Mouse (Mus musculus) large intestine, adult 2 months (tissue): ENCODE results near the gene Gins1. TPM values are rescaled to one million over a fixed set of nuclear protein-coding genes. Genes with fewer than 3 reads are reported as not detected.
A peak's percentile ranks its signal among the peaks of the same experiment; 100 is the strongest.

Experiments used
- DNase-seq: peaks from one replicate; pipeline ENCODE4 v3.0.0-alpha.2; 2012; ENCODE audit warnings: low read depth, low spot score
- WGBS: fragments of 180-500 bp; shearing (Covaris S2); methylation state at CpG from one replicate; pipeline ENCODE4 v1.1.7; 2018; 5-methylcytosine and 5-hydroxymethylcytosine counted together
- polyA plus RNA-seq: library from polyadenylated mRNA; depleted of rRNA; stranded (reverse); fragments of >200 nt; gene quantifications from 2 replicates; pipeline ENCODE4 v1.2.3, GENCODE M21; 2012; rRNA removed

The Gins1 gene
- 4.3 and 5.4 TPM in 2 replicates for polyA plus RNA-seq

DNA sequence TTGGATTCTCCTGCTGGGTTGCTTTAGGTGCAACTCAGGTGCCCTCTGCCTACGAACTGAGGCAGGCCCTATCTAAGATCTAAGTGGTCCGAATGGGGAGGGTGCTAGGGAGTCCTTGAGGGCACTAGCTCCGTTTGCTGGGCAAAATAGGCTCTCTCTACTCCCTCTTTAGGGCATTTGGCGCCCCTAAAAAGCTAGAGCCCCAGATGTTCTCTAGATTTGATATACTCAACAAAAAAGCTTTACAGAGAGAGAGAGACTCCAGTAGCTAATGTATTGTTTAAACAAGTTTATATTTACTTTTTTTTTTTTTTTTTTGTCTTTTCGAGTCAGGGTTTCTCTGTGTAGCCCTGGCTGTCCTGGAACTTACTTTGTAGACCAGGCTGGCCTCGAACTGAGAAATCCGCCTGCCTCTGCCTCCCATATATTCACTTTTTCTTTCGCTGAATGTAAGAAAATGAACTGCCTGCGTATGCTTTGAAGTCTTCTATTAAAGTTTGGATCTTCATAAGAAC is at the start of gene Gins1:
Gene Gins1, plus strand, starts transcription at position 465 of the 515 bp plus-strand sequence.
- no peak for DNase-seq
- WGBS: 29% methylated on average over 9 of the region's 9 CpGs

DNA sequence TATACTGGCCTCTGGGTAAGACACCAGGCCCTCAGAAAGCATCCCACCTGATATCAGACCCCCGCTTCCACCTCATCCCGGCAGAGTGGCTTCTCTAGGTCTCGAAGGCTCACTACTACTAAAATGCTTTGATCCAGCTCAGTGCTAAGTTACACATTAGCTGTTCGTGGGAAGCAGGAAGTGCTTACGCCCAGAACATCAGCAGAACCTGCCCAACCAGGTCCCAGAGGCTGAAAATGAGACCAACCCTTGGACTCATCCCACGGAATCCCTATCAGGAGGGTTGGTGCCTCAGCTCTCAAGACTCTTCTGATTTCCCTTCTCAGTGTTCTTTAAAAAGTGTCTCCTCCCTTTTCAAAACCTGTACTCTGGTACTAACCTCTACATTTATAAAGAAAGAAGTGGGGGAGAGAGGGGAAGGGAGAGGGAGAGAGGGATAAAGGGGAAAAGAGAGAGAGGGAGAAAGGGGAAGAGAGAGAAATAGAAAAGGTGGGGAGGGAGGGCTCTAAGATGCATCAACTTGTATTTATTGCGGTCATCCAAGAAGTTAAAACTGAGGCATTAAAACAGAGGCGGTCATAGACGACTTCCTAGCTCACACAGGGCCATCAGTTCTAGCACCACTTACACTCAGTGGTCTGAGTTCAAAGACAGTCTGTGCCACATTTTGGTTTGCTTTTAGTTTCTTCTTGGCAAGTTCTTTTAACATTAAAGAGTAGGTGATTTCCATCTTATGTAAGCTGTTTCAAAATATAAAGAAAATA is 46.3 kb upstream of the Gins1 start:
- WGBS: 32% methylated on average over 9 of the region's 9 CpGs
- peak; percentile 59 for DNase-seq

DNA sequence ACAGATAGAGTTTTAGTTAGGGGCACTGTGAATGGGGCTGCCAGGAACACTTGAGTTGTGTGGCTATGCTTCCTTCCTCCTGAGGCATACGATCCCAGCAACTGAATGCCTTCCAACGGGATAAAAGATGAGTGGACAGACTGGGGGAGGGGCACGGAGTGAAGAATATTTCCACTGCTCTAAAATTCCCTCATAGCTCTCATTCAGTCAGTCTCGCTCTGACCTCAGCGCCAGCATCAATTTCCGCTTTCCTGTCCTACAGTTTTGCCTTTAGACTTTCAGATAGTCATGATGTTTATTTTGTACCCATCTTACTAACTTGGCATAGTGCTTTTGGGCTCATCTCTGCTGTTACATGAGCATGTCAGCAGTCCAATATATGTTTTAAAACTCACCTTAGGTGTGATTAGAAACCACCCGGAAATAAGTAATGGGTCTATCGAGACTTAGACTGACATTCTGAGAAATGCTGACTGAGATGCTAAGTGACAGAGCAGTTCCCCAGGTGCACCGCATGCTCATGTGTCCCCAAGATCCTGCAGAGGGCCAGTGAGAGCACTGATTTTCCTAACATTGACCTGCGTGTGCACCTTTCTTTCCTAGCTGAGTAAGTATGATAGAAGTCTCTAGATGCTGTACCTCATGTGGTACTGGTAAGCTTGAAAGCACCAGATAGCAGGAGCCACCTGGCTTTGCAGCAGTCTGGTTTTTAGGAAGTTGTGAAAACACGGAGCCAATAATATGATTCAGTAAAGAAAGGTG is 45.3 kb upstream of the Gins1 start:
- 83% methylated on average over 11 of the region's 11 CpGs for WGBS
- no peak for DNase-seq

GRCm38 (mm10) chr2:150861128-150861527 is 44.1 kb upstream of the Gins1 start:
- DNase-seq: no peak
- WGBS: 82% methylated on average over 2 of the region's 2 CpGs

DNA sequence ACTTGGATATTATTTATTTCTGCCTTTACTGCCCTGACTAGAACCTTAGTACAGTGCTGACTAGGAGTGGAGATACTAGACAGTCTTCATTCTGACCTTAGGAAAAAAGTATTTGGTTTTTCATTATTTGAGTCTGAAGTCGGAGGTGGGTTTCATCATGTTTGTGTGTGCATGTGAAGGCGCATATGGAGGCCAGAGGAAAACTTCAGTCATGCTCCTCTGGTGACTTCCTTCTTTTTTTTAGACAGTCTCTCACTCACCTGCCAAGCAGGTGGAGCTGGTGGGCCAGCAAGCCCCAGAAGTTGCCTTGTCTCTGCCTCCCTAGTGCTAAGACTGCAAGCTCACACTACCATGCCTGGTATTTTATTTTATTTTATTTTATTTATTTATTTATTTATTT is 38.2 kb upstream of the Gins1 start:
- 90% methylated on average over 2 of the region's 2 CpGs for WGBS
- DNase-seq: no peak

GRCm38 (mm10) chr2:150869446-150869845 is 35.8 kb upstream of the Gins1 start:
- 90% methylated on average over 1 of the region's 1 CpGs for WGBS
- no peak for DNase-seq

DNA sequence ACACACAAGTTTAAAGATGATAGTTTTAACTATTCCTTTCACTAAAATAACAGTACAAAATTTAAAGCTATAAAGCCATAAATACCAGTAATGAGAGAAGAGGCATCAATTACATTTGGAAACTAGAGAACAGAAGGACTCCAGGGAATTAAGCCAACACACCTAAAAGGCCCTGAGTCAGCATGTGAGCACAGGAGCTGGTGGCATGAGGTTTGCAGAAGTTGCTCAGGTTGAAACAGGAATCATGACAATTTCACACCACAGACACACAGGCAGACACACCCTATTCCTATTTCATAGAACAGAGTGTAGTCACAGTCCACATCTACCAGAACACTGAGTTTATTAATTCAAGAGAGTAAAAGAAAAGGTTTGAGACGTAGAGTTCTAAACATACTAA is 30.7 kb upstream of the Gins1 start:
- 91% methylated on average over 1 of the region's 1 CpGs for WGBS
- DNase-seq: no peak

- WGBS: 91% methylated on average over 1 of the region's 1 CpGs
- DNase-seq: no peak
Observed at GRCm38 (mm10) chr2:150875226-150875625, 30.0 kb upstream of the Gins1 start.

GRCm38 (mm10) chr2:150877561-150877960 is 27.6 kb upstream of the Gins1 start:
- DNase-seq: no peak
- 89% methylated on average over 4 of the region's 4 CpGs for WGBS

- DNase-seq: no peak
- 87% methylated on average over 8 of the region's 8 CpGs for WGBS
Observed at GRCm38 (mm10) chr2:150884075-150884778, 21.0 kb upstream of the Gins1 start.

DNA sequence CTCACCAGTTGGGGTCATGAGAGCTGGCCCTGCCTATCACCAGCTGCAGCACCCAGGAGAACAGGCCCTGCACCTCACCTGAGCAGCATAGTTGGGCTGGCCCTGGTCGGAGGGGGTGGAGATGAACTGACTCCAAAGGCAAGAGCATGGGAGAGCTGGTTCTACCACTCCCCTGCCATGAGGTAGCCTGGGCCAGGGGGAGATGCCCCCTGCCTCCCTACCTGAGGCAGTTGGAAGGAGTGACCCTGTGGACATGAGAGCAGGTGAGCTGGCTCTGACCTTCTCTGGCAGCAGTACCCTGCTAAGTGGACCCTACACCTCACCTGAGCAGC is 20.5 kb upstream of the Gins1 start:
- WGBS: 94% methylated on average over 1 of the region's 1 CpGs
- DNase-seq: no peak

- DNase-seq: no peak
- WGBS: 82% methylated on average over 1 of the region's 1 CpGs
Observed at GRCm38 (mm10) chr2:150885814-150886213, 19.4 kb upstream of the Gins1 start.

DNA sequence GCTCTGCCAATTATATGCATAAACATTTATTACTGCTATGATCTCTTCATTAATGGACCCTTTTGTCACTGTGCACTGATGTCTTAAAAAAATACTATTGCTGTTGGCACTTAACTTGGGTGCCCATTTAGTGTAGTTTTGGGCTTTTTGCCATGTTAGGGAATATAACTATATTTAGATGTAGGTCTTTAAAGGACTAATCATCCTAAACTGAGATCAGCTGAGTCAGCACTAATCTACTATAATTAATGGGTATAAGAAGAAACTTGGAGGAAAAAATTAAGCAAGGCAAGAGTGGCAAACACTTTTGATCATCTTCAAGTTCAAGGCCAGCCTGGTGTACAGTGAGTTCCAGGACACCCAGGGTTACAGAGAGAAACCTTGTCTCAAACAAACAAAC is 18.9 kb upstream of the Gins1 start:
- DNase-seq: no peak

DNA sequence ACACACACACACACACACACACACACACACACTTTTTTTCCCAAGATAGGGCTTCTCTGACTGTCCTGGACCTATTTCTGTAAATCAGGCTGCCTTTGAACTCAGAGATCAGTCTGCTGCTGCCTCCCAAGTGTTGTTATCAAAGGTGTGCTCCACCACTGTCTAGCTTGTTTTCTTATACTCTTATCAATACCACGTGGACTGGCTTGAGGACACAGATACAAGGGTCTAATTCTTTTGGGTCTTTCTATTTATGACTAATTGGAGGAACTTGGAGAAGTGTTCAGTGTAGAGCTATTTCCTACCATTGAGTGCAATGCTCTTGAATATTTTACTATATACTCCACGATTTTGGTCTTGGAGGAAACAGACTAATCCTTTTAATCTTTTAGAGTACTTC is 17.8 kb upstream of the Gins1 start:
- 70% methylated on average over 2 of the region's 2 CpGs for WGBS
- DNase-seq: no peak

DNA sequence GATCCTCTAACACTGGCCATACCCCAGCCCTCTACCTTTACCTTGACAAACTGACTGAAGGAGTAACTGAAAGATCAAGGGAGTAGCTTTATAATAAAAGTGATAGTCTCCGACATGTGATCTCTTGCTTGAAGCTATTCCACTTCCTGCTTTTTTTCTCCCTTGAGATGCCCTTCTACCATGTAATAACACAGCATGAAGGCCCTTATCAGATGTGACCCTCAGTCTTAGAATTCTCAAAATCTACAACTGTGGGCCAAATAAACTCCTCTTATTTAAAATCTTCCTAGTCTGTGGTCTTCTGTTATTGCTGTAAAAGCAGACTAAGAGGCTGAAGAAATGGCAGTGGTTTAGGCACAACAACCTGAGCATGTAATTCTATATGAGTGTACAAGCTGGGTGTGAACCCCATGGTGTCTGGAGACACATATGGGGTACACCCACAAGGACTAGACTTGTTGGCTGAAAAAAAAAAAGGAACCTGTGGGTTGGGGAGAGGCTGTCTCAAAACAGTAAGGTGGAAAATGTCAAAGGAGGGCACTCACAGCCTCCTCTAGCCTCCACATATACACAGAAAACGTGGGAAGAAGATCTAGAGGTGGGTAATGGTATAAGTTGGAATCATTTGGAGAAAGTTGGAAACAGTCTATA is 10.5 kb upstream of the Gins1 start:
- DNase-seq: no peak
- WGBS: 95% methylated on average over 2 of the region's 2 CpGs

DNA sequence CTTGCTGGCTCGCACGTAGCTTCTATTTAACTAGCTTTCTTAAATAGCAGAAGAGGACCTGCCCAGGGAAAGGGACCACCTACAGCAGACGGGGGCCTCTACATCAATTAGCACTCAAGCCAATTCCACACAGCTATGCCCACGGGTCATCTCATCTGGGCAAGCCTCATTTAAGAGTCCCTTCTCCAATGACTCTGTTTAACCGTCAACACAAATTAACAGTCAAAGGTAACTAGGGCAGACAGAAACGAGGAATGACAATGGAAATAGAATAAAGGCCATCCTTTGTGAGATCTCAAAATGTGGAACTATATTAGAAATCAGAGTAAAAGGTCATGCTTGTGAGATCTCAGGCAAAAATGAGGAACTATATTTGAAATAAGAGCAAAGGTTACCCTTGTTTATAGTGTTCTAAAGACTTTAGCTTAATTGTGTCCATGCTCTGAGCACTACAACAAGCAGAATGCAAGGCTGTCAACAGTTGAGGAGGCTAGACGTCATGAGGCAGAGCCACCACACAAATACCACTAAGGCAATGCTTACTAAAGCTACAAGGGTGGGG is 9.4 kb upstream of the Gins1 start:
- 84% methylated on average over 7 of the region's 7 CpGs for WGBS
- DNase-seq: no peak

GRCm38 (mm10) chr2:150900341-150900740 is 4.9 kb upstream of the Gins1 start:
- 51% methylated on average over 6 of the region's 6 CpGs for WGBS
- no peak for DNase-seq

- 89% methylated on average over 8 of the region's 8 CpGs for WGBS
- DNase-seq: no peak
Observed at GRCm38 (mm10) chr2:150902347-150902746, 2.9 kb upstream of the Gins1 start.

DNA sequence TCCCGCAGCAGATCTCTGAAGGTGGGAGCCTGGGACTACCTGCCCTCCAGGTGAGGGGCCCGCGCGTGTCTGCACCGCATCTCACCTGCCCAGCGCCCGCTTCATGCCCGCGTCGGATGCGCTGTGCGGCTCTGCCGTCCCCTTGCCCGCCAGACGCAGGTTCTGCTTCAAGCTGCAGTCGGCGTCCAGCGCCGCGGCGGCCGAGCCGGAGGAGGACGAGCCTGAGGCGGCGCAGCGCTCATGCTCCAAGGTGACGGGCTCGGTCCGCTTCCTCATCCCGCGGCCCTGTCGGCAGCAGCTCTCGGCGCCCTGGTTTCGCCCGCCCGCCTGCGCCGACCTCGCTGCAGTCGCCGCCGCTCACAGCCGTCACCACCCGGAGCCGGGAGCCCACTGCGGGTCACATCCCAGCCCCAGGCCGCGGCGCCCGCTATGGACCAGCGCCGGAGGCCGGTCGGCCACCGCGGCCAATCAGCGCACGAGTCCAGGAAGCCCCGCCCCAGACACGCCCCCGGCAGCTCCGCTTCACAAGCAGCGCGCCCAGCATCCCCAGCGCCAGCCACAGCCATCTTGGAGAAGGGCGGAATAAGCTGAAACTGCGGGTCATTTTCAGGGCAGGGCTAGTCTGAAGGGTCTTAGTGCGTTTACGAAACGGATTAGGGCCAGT is 796 bp upstream of the Gins1 start, which contains the start of gene Abhd12:
Gene Abhd12, minus strand, starts transcription at position 470 of the 664 bp plus-strand sequence.
- WGBS: under 1% methylated on average over 72 of the region's 72 CpGs
- DNase-seq: peak; percentile 75
